Mouse (Mus musculus): Measurements from ENCODE around the gene Pik3c2b.

- TF ChIP-seq CTCF (IDR thresholded peaks at IDR 0.05; ENCODE audit: low read depth) (no peak), EP300 (IDR thresholded peaks at IDR 0.05; ENCODE audit: low read depth) (no peak)
Measured at GRCm38 (mm10) chr1:133131561-133131905, 86.1 kb downstream of the Pik3c2b start.
